Mouse (Mus musculus) MEL (cell line): ENCODE measurements around the gene Cerk. TPM values are rescaled to one million over a fixed set of nuclear protein-coding genes. Genes with fewer than 3 reads are reported as not detected.

Experiments
- DNase-seq: peaks from one replicate; pipeline ENCODE4 v3.0.0; 2011; ENCODE audit warnings: low read depth, low spot score
- H3K27ac ChIP-seq: 2 replicates; pipeline ENCODE4 v1.5.1; 2012; ENCODE audit warnings: low read depth, mild to moderate bottlenecking, control low read depth, low read length, moderate library complexity; ENCODE audit not compliant: control insufficient read depth
- H3K27me3 ChIP-seq, 2 experiments: fragments of 150-350 bp in 1 of 2; sonication (generic) in 1 of 2; 2 replicates each; pipeline ENCODE4 v1.6.1; 2012; ENCODE audit warnings: low read length in 2 of 2, mild to moderate bottlenecking in 2 of 2, improper control_type of control experiment in 1 of 2, moderate library complexity in 1 of 2; ENCODE audit not compliant: insufficient read depth in 2 of 2, control insufficient read depth in 1 of 2
- H3K36me3 ChIP-seq, 2 experiments: 2 replicates each; pipeline ENCODE4 v1.6.1; 2012 to 2014; ENCODE audit warnings: low read length in 2 of 2, improper control_type of control experiment in 1 of 2, inconsistent platforms in 1 of 2, mild to moderate bottlenecking in 1 of 2; ENCODE audit not compliant: insufficient read depth in 2 of 2, control insufficient read depth in 1 of 2
- H3K4me1 ChIP-seq, 2 experiments: fragments of 150-350 bp in 1 of 2; sonication (generic) in 1 of 2; 2 replicates each; pipeline ENCODE4 v1.6.1; 2012; ENCODE audit warnings: low read length in 2 of 2, improper control_type of control experiment in 1 of 2, mild to moderate bottlenecking in 1 of 2; ENCODE audit not compliant: insufficient read depth in 2 of 2, control insufficient read depth in 1 of 2
- H3K4me3 ChIP-seq, 2 experiments: fragments of 150-350 bp in 1 of 2; sonication (generic) in 1 of 2; 2 replicates each; pipeline ENCODE4 v1.5.1; 2012; ENCODE audit warnings: low read depth in 2 of 2, low read length in 2 of 2, mild to moderate bottlenecking in 2 of 2, moderate library complexity in 2 of 2, control low read depth in 1 of 2, improper control_type of control experiment in 1 of 2; ENCODE audit not compliant: control insufficient read depth in 1 of 2, insufficient read depth in 1 of 2
- H3K79me2 ChIP-seq: 2 replicates; pipeline ENCODE4 v1.6.1; 2012; ENCODE audit warnings: mild to moderate bottlenecking, low read length, moderate library complexity; ENCODE audit not compliant: control insufficient read depth, poor library complexity, insufficient read depth
- H3K9ac ChIP-seq: 2 replicates; pipeline ENCODE4 v1.6.1; 2012; ENCODE audit warnings: low read depth, mild to moderate bottlenecking, control low read depth, low read length, moderate library complexity; ENCODE audit not compliant: control insufficient read depth, poor library complexity, severe bottlenecking
- H3K9me3 ChIP-seq: fragments of 150-350 bp; sonication (generic); replicated peaks from 2 replicates; pipeline ENCODE4 v1.6.1; 2012; ENCODE audit warnings: mild to moderate bottlenecking, low read length, improper control_type of control experiment, moderate library complexity; ENCODE audit not compliant: insufficient read depth
- BHLHE40 ChIP-seq: IDR thresholded peaks from 2 replicates; pipeline ENCODE4 v1.6.1; 2012; ENCODE audit warnings: low read depth, mild to moderate bottlenecking, inconsistent platforms, low read length, improper control_type of control experiment, borderline replicate concordance
- CHD2 ChIP-seq: IDR thresholded peaks from 2 replicates; pipeline ENCODE4 v1.6.1; 2011; ENCODE audit warnings: low read length, improper control_type of control experiment
- E2F4 ChIP-seq: IDR thresholded peaks from 2 replicates; pipeline ENCODE4 v1.6.1; 2011; ENCODE audit warnings: low read depth, low read length, improper control_type of control experiment, borderline replicate concordance
- ELF1 ChIP-seq: IDR thresholded peaks from 2 replicates; pipeline ENCODE4 v1.6.1; 2014; ENCODE audit warnings: low read depth, mild to moderate bottlenecking, inconsistent platforms, low read length, improper control_type of control experiment, moderate library complexity
- EP300 ChIP-seq, 2 experiments: IDR thresholded peaks; 2 replicates each; pipeline ENCODE4 v1.6.1; 2011; ENCODE audit warnings: improper control_type of control experiment in 2 of 2, low read length in 2 of 2, low read depth in 1 of 2, mild to moderate bottlenecking in 1 of 2
- ETS1 ChIP-seq: IDR thresholded peaks from 2 replicates; pipeline ENCODE4 v1.6.1; 2012; ENCODE audit warnings: low read depth, mild to moderate bottlenecking, inconsistent platforms, low read length, improper control_type of control experiment, moderate library complexity
- GABPA ChIP-seq: IDR thresholded peaks from 2 replicates; pipeline ENCODE4 v1.6.1; 2012; ENCODE audit warnings: low read depth, mild to moderate bottlenecking, inconsistent platforms, low read length, improper control_type of control experiment, moderate library complexity
- GATA1 ChIP-seq: IDR thresholded peaks from 2 replicates; pipeline ENCODE4 v1.6.1; 2011; ENCODE audit warnings: low read depth, low read length, improper control_type of control experiment
- JUND ChIP-seq: IDR thresholded peaks from 2 replicates; pipeline ENCODE4 v1.6.1; 2011; ENCODE audit warnings: low read depth, mild to moderate bottlenecking, improper control_type of control experiment, low read length
- MAZ ChIP-seq: IDR thresholded peaks from 2 replicates; pipeline ENCODE4 v1.6.1; 2012; ENCODE audit warnings: low read depth, mild to moderate bottlenecking, inconsistent platforms, low read length, improper control_type of control experiment
- MXI1 ChIP-seq: IDR thresholded peaks from 2 replicates; pipeline ENCODE4 v1.6.1; 2011; ENCODE audit warnings: mild to moderate bottlenecking, low read depth, low read length, improper control_type of control experiment
- MYB ChIP-seq: IDR thresholded peaks from 2 replicates; pipeline ENCODE4 v1.6.1; 2011; ENCODE audit warnings: mild to moderate bottlenecking, low read depth, low read length, improper control_type of control experiment
- MYC ChIP-seq: IDR thresholded peaks from 2 replicates; pipeline ENCODE4 v1.6.1; 2011; ENCODE audit warnings: low read depth, mild to moderate bottlenecking, low read length, improper control_type of control experiment, moderate library complexity
- NELFE ChIP-seq: IDR thresholded peaks from 2 replicates; pipeline ENCODE4 v1.6.1; 2011; ENCODE audit warnings: low read depth, low read length, improper control_type of control experiment
- NRF1 ChIP-seq: IDR thresholded peaks from 2 replicates; pipeline ENCODE4 v1.6.1; 2014; ENCODE audit warnings: low read depth, mild to moderate bottlenecking, inconsistent platforms, low read length, improper control_type of control experiment, moderate library complexity; ENCODE audit not compliant: poor library complexity, insufficient read depth, severe bottlenecking
- POLR2A ChIP-seq, 2 experiments: IDR thresholded peaks; 2 replicates each; pipeline ENCODE4 v1.6.1; 2011 to 2012; ENCODE audit warnings: low read length in 2 of 2, mild to moderate bottlenecking in 2 of 2, control low read depth in 1 of 2, improper control_type of control experiment in 1 of 2, low read depth in 1 of 2, moderate library complexity in 1 of 2; ENCODE audit not compliant: control insufficient read depth in 1 of 2, insufficient read depth in 1 of 2, poor library complexity in 1 of 2
- POLR2AphosphoS2 ChIP-seq: IDR thresholded peaks from 2 replicates; pipeline ENCODE4 v1.6.1; 2011; ENCODE audit warnings: low read length, improper control_type of control experiment
- POLR2AphosphoS5 ChIP-seq: IDR thresholded peaks from 2 replicates; pipeline ENCODE4 v1.6.1; 2012; ENCODE audit warnings: low read depth, borderline replicate concordance, mild to moderate bottlenecking, inconsistent platforms, low read length, moderate library complexity, mixed read lengths
- RAD21 ChIP-seq: IDR thresholded peaks from 2 replicates; pipeline ENCODE4 v1.6.1; 2011; ENCODE audit warnings: mild to moderate bottlenecking, low read depth, low read length, improper control_type of control experiment
- SIN3A ChIP-seq: IDR thresholded peaks from 2 replicates; pipeline ENCODE4 v1.6.1; 2012; ENCODE audit warnings: low read length, improper control_type of control experiment, inconsistent platforms
- SMC3 ChIP-seq: IDR thresholded peaks from 2 replicates; pipeline ENCODE4 v1.6.1; 2011; ENCODE audit warnings: low read depth, low read length, improper control_type of control experiment
- TBP ChIP-seq: IDR thresholded peaks from 2 replicates; pipeline ENCODE4 v1.8.0; 2011; ENCODE audit warnings: low read depth, low read length, improper control_type of control experiment
- TCF12 ChIP-seq: IDR thresholded peaks from 2 replicates; pipeline ENCODE4 v1.6.1; 2014; ENCODE audit warnings: low read depth, mild to moderate bottlenecking, inconsistent platforms, low read length, improper control_type of control experiment, moderate library complexity
- USF1 ChIP-seq: IDR thresholded peaks from 2 replicates; pipeline ENCODE4 v1.6.1; 2014; ENCODE audit warnings: low read depth, mild to moderate bottlenecking, inconsistent platforms, low read length, improper control_type of control experiment, moderate library complexity
- ZC3H11A ChIP-seq: IDR thresholded peaks from 2 replicates; pipeline ENCODE4 v1.6.1; 2012; ENCODE audit warnings: low read depth, mild to moderate bottlenecking, inconsistent platforms, low read length, improper control_type of control experiment
- ZKSCAN1 ChIP-seq: IDR thresholded peaks from 2 replicates; pipeline ENCODE4 v1.6.1; 2012; ENCODE audit warnings: low read depth, mild to moderate bottlenecking, inconsistent platforms, low read length, improper control_type of control experiment, moderate library complexity
- ZMIZ1 ChIP-seq: IDR thresholded peaks from 2 replicates; pipeline ENCODE4 v1.6.1; 2012; ENCODE audit warnings: low read depth, mild to moderate bottlenecking, inconsistent platforms, low read length, improper control_type of control experiment, moderate library complexity
- ZNF384 ChIP-seq: IDR thresholded peaks from 2 replicates; pipeline ENCODE4 v1.6.1; 2012; ENCODE audit warnings: low read depth, mild to moderate bottlenecking, inconsistent platforms, low read length, improper control_type of control experiment
- polyA plus RNA-seq, 2 experiments: library from polyadenylated mRNA; stranded (reverse) in 1 of 2; unstranded in 1 of 2; fragments of >175 nt in 1 of 2; fragments of >200 nt in 1 of 2; gene quantifications; 2 replicates each; pipeline versions ENCODE4 v1.2.1 to v1.2.4; 2012; ENCODE audit warnings: low replicate concordance in 2 of 2, low read depth in 1 of 2; ENCODE audit not compliant: insufficient read length in 2 of 2, insufficient read depth in 1 of 2, missing spikeins in 1 of 2
- total RNA-seq: library from RNA; depleted of rRNA; stranded (reverse); fragments of 300-350 nt; gene quantifications from 2 replicates; pipeline ENCODE4 v1.2.3, GENCODE M21; 2012

Gene Cerk
- total and polyA plus RNA-seq, 3 experiments: 4.1 to 9.5 TPM; not detected in 1

GRCm38 (mm10) chr15:86184071-86184470 is 1.9 kb downstream of the Cerk start:
- no peak overlapping the region for H3K27ac ChIP-seq
- peaks cover 0 to 17% of the 10 kb centered on the region in 2 experiments; a peak in 2 of 4 replicates for H3K36me3 ChIP-seq
- H3K27me3 ChIP-seq: peaks cover 0 to 1% of the 10 kb centered on the region in 2 experiments; a peak in 1 of 4 replicates
- no peaks in the 10 kb centered on the region for H3K9me3 ChIP-seq
- H3K4me1 ChIP-seq: peaks cover 11 to 41% of the 10 kb centered on the region in 2 experiments
- no peak for DNase-seq
- no peak for TF ChIP-seq E2F4
- TF ChIP-seq ELF1: no peak
- no peak for TF ChIP-seq MYC
- TF ChIP-seq JUND: no peak
- no peak for TF ChIP-seq SIN3A
- no peak for TF ChIP-seq POLR2A (IDR thresholded peaks at IDR 0.05; ENCODE audit: control insufficient read depth in 1 of 2, insufficient read depth in 1 of 2, low read depth in 1 of 2, low read length in 2 of 2, poor library complexity in 1 of 2)
- no peak for TF ChIP-seq BHLHE40
- no peak for TF ChIP-seq POLR2AphosphoS2
- no peak for TF ChIP-seq MAZ
- no peak for TF ChIP-seq GABPA
- TF ChIP-seq POLR2AphosphoS5: no peak
- no peak for TF ChIP-seq MYB
- no peak for TF ChIP-seq GATA1
- TF ChIP-seq ZNF384: no peak
- TF ChIP-seq RAD21: no peak
- H3K79me2 ChIP-seq: peaks cover 3% of the 10 kb centered on the region; the same call in 1 of the 2 replicates
- H3K9ac ChIP-seq: no peak overlapping the region
- no peak overlapping the region for H3K4me3 ChIP-seq

GRCm38 (mm10) chr15:86183484-86183883 is 2.5 kb downstream of the Cerk start:
- Histone ChIP-seq H3K4me3 (no peak overlapping the region), H3K27me3 (peaks cover 0 to 1% of the 10 kb centered on the region in 2 experiments; a peak in 1 of 4 replicates), H3K79me2 (peaks cover 3% of the 10 kb centered on the region; the same call in 1 of the 2 replicates), H3K9ac (no peak overlapping the region), H3K36me3 (peaks cover 0 to 17% of the 10 kb centered on the region in 2 experiments; a peak in 2 of 4 replicates), H3K4me1 (peaks cover 11 to 41% of the 10 kb centered on the region in 2 experiments), H3K27ac (no peak overlapping the region), H3K9me3 (no peaks in the 10 kb centered on the region)
- TF ChIP-seq SMC3 (no peak), ZC3H11A (no peak), CHD2 (no peak), MAZ (no peak), MXI1 (no peak), ETS1 (no peak), POLR2AphosphoS5 (no peak), TBP (no peak), NELFE (no peak), GATA1 (no peak), EP300 (IDR thresholded peaks at IDR 0.05; ENCODE audit: low read depth in 1 of 2, low read length in 2 of 2) (no peak), ZKSCAN1 (no peak), USF1 (no peak), GABPA (no peak), ZMIZ1 (no peak), NRF1 (no peak), TCF12 (no peak), BHLHE40 (no peak)
- DNase-seq: no peak
